Mouse (Mus musculus) cerebellum, adult 2 months (tissue): ENCODE measurements around the gene Ksr2. TPM values are rescaled to one million over a fixed set of nuclear protein-coding genes. Genes with fewer than 3 reads are reported as not detected.

Experiments
- DNase-seq, 2 experiments: peaks; one replicate each; pipeline ENCODE4 v3.0.0; 2021
- H3K27ac ChIP-seq: fragments of 200-500 bp; 2 replicates; pipeline ENCODE4 v1.5.1; 2012; ENCODE audit warnings: low read length, control low read depth, inconsistent platforms; ENCODE audit not compliant: insufficient read depth
- H3K27me3 ChIP-seq: fragments of 200-500 bp; 2 replicates; pipeline ENCODE4 v1.6.1; 2012; ENCODE audit warnings: inconsistent platforms, mild to moderate bottlenecking, low read length, moderate library complexity; ENCODE audit not compliant: control insufficient read depth, insufficient read depth
- H3K4me1 ChIP-seq: fragments of 200-500 bp; 2 replicates; pipeline ENCODE4 v1.6.1; 2011; ENCODE audit warnings: low read length; ENCODE audit not compliant: control insufficient read depth, insufficient read depth
- H3K4me3 ChIP-seq: fragments of 200-500 bp; replicated peaks from 2 replicates; pipeline ENCODE3; 2011; ENCODE audit warnings: mild to moderate bottlenecking, low read depth, low read length, control low read depth; ENCODE audit not compliant: insufficient read depth
- CTCF ChIP-seq: fragments of 200-500 bp; IDR thresholded peaks from 2 replicates; pipeline ENCODE4 v1.5.1; 2011; ENCODE audit warnings: low read depth, mild to moderate bottlenecking, control low read depth, low read length, moderate library complexity, borderline replicate concordance; ENCODE audit not compliant: insufficient read depth
- POLR2A ChIP-seq: fragments of 200-500 bp; IDR thresholded peaks from 2 replicates; pipeline ENCODE4 v1.6.1; 2011; ENCODE audit warnings: low read length, control low read depth, borderline replicate concordance; ENCODE audit not compliant: insufficient read depth
- WGBS: fragments of 180-500 bp; shearing (Covaris S2); methylation state at CpG from one replicate; pipeline ENCODE4 v1.1.7; 2018; 5-methylcytosine and 5-hydroxymethylcytosine counted together
- polyA plus RNA-seq: library from polyadenylated mRNA; depleted of rRNA; stranded (reverse); fragments of >200 nt; gene quantifications from 2 replicates; pipeline ENCODE4 v1.2.3, GENCODE M21; 2012

Ksr2 gene
- polyA plus RNA-seq, 1 experiment: 12.1 TPM

DNA sequence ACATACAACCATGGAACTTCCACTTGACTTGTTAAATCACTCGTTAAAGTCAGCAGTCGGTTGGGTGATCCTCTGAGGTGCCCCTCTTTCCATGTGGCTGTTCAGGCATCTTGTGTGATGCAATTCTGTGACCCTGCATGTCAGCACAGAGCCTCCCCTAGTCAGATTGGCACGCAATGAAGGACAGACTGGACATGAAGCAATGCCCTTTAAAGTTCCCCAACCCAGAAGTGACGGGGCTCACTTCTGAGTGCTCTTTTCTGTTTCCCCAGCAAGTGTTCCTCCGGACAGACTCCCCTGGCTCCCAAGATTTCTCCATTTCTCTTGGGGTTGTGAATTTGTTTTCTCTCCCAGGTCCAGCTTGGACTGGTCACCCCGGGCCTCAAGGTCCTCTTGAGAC lies 317.5 kb downstream of the Ksr2 start:
- H3K4me3 ChIP-seq: no peak overlapping the region
- TF ChIP-seq POLR2A (no peak), CTCF (no peak)
- no peaks in the 10 kb centered on the region for H3K27me3 ChIP-seq
- DNase-seq: no peak
- no peaks in the 10 kb centered on the region for H3K4me1 ChIP-seq
- H3K27ac ChIP-seq: no peak overlapping the region
- WGBS: 57% methylated on average over 6 of the region's 6 CpGs

- TF ChIP-seq POLR2A (no peak), CTCF (no peak)
- Histone ChIP-seq H3K27ac (no peak overlapping the region), H3K4me1 (no peaks in the 10 kb centered on the region), H3K27me3 (no peaks in the 10 kb centered on the region), H3K4me3 (no peak overlapping the region)
- DNase-seq: no peak
- WGBS: 74% methylated on average over 11 of the region's 11 CpGs
Observed at GRCm38 (mm10) chr5:117744654-117745178, 330.9 kb downstream of the Ksr2 start.

DNA sequence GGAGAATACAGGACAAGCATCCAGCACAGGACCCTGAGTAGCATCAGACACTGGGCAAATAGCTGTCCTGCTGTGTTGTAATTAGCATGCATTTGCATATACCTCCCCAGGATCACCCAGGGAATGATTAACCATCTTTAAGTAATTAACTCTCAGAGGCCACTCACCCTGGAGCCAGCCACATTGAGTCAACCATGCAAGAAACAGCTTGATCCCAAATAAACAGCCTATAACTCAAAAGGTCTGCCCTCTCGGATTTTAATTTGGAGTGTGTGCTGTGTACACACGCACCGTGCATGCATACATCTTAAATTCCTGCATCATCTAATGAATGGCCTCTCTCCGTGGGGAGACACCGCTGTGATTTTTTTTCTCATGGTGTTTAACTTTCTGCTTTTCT lies 335.6 kb downstream of the Ksr2 start:
- H3K27me3 ChIP-seq: no peaks in the 10 kb centered on the region
- no peak overlapping the region for H3K27ac ChIP-seq
- no peak for DNase-seq
- no peak for TF ChIP-seq CTCF
- TF ChIP-seq POLR2A: no peak
- no peak overlapping the region for H3K4me3 ChIP-seq
- no peaks in the 10 kb centered on the region for H3K4me1 ChIP-seq
- 37% methylated on average over 5 of the region's 5 CpGs for WGBS

DNA sequence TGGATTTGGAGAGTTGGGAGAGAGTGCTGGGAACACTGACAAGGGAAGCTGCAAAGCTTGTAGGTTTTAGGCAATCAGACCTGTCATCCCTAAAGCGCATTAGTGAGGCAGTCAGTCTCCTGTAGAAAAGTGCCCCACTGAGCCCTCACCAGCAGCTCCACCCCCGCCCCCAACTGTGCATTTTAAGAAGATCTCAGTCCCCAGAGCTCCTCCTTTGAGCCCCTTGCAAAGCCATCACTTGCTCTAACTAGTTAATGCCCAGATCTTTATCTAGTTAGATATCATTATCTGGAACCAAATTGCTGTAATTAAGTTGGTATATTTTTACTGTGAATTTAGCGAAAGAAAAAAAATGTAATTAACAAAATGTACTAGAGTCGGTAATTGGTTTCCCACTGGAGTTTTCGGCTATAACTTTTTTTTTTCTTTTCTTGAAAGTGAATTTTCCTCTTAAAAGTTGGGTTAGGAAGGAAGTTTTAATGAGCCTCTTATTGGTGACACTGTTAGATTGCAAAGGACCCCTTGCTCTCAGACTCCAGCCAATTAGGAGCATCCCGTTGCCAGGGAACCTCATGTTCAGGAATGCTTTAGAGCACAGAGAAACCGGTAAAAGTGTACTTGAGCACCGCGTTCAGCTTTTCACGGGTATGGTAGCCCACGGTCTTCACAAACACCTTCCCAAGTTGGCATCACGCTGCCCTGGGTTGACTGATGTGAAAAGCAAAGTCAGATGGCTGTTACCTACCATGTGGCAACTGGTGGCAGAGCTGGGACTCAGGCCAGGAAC lies 344.1 kb downstream of the Ksr2 start:
- 52% methylated on average over 12 of the region's 12 CpGs for WGBS
- TF ChIP-seq CTCF (no peak), POLR2A (no peak)

DNA sequence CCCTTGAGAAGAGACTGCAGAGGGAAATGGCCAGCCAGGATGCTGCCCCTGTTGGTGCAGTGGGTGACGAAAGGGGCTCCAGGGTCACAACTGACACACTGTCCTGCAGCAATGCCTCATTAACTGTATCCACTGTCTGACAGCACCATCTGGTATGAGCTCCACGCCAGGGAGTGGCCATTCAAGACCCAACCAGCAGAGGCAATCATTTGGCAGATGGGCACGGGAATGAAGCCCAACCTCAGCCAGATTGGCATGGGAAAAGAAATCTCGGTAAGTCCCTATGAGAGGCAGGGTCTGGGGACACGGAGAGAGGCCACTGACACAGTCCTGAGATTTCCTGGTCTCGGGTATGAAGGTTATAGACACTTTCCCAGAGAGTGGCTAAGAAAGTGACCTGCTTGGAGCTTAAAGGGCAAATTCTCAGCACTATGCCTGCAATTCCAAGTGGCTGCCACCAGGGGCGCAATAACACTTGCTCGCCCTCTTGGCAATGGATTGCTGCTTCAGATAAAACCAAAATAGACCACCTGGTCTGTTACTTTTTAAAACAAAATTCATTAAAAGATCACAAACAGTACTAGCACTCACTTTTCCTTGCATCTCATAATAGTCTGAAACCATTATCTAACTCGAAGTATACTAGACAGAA lies 347.5 kb downstream of the Ksr2 start:
- no peak for DNase-seq
- WGBS: 48% methylated on average over 9 of the region's 9 CpGs
- TF ChIP-seq POLR2A: no peak
- peak; percentile 45; the same call in 1 of the 2 replicates for TF ChIP-seq CTCF
- Histone ChIP-seq H3K27me3 (no peaks in the 10 kb centered on the region), H3K27ac (no peak overlapping the region), H3K4me3 (no peak overlapping the region), H3K4me1 (no peaks in the 10 kb centered on the region; the same call in 1 of the 2 replicates)

More for the DNA sequence above, 344.1 kb downstream of the Ksr2 start:
- H3K27ac ChIP-seq: no peak overlapping the region
- no peaks in the 10 kb centered on the region for H3K27me3 ChIP-seq
- DNase-seq: no peak
- H3K4me3 ChIP-seq: no peak overlapping the region
- no peaks in the 10 kb centered on the region; the same call in 1 of the 2 replicates for H3K4me1 ChIP-seq

DNA sequence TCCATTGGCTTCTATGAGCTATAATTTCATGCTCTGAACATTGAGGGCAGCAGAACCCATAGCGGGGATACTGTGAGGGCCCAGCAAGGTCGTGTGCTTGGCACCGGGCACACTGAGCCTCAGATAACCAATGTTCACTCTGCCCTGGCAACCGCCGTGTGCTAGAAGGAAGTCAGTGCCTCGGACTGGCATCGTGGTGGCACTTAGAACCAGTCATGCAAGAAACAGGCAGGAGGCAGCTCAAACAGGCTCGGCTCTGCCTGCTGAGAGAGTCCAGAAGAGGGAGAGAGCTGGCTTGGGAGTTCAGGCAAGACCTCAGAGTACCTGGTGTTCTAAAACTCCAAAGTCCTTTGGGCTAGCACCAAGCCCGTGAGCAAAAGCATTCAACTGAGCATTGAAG lies 350.7 kb downstream of the Ksr2 start:
- peak in 1 of 2 experiments; percentile 20 for DNase-seq
- H3K4me1 ChIP-seq: no peaks in the 10 kb centered on the region; the same call in 1 of the 2 replicates
- TF ChIP-seq CTCF (no peak), POLR2A (no peak)
- H3K27me3 ChIP-seq: no peaks in the 10 kb centered on the region
- H3K4me3 ChIP-seq: no peak overlapping the region
- H3K27ac ChIP-seq: no peak overlapping the region
- WGBS: 16% methylated on average over 9 of the region's 9 CpGs

- no peak overlapping the region for H3K4me3 ChIP-seq
- H3K27ac ChIP-seq: no peak overlapping the region
- H3K27me3 ChIP-seq: no peaks in the 10 kb centered on the region
- DNase-seq: peak; percentile 22 to 23
- no peak for TF ChIP-seq POLR2A
- TF ChIP-seq CTCF: no peak
- peaks cover 2% of the 10 kb centered on the region; the same call in 1 of the 2 replicates for H3K4me1 ChIP-seq
- WGBS: 28% methylated on average over 11 of the region's 11 CpGs
Observed at GRCm38 (mm10) chr5:117779175-117779574, 365.4 kb downstream of the Ksr2 start.

DNA sequence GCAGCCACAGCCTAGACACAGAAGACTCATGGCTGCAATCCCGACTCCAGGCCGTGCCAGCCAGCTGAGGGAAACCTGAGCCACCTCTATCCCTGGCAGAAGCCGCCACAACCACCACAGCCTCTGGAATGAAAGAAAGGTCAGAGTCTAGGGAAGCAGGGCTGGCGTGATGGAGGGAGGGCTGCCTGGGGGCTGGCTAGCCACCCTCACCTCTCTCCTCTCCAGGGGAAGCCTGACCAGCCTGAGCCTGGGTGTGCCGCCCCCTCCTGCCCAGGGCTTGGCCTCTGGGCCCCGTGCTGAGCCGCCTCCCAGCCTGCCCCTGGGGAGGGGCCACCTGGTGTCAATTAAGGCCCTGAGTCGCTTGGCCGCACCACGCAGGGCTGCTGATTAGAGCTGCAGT lies 366.9 kb downstream of the Ksr2 start, which contains the start of gene Nos1:
Gene Nos1, plus strand, starts transcription at position 352 of the 400 bp plus-strand sequence.
- H3K4me1 ChIP-seq: peaks cover 2% of the 10 kb centered on the region; the same call in 1 of the 2 replicates
- H3K4me3 ChIP-seq: no peak within 1 kb of the TSS
- WGBS: 46% methylated on average over 10 of the region's 10 CpGs
- TF ChIP-seq POLR2A (no peak), CTCF (no peak)
- no peaks in the 10 kb centered on the region for H3K27me3 ChIP-seq
- no peak within 1 kb of the TSS for H3K27ac ChIP-seq
- DNase-seq: no peak
